Mouse (Mus musculus) left cerebral cortex, adult 8-10 months (tissue): ENCODE results near the gene Tbc1d10b. TPM values are rescaled to one million over a fixed set of nuclear protein-coding genes. Genes with fewer than 3 reads are reported as not detected.
A peak's percentile ranks its signal among the peaks of the same experiment; 100 is the strongest.
"Not testable (repeated sequence)": the region's sequence is repeated elsewhere in the genome, so short reads cannot be mapped to it uniquely, and the experiment has no call there.

Experiments used
- DNase-seq, 2 experiments: peaks; one replicate each; pipeline ENCODE4 v3.0.0; 2022; ENCODE audit warnings: low spot score in 2 of 2
- total RNA-seq, 4 experiments: library from RNA; stranded (reverse); gene quantifications; 2 replicates each; pipeline ENCODE4 v1.2.4; 2022

The Tbc1d10b gene
- total RNA-seq, 4 experiments from 2014 or later, result 89.4 to 105 (median 96.9) TPM

DNA sequence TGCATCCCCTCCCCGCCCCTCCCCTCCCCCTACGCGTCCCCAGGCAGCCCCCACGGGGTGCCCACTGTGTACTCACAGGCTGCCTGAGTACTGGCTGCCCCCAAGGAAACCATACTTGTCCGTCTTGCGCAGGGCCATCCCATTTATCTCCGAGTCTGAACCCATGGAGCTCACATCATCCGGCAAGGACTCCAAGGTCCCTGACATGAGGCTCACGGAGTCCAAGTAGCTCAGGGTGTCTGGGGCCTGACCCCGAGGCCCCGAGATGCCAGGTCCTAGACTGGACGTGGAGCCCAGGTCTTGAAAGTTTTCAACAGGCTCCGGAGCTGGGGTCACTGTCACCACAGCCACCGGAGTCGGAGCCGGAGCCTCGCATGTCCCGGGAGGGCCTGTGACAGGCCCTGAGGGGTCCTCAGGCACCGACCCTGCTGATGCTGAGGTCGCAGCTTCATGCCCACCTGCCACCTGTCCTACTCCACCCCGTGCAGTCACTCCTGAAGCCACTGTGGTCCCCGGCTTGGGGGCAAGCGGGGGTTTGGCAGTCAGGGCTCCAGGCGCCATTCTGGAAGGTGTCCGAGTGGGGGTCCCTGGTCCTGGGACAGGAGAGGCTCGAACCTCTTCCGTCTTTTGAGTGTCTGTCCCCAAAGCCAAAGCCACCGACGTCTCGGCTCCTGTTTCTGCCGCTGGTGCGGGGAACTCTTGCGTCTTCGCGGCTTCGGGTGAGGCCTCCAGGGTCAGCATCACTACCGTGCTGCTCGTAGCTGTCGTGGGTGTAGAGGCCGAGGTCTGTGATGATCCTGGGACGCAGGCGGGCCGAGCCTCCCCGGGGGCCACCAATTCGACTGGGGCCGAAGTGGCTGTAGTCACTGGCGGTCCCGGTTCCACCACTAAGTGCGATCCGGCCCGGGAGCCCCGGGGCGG is 634 bp downstream of the Tbc1d10b start:
- DNase-seq, result no peak

DNA sequence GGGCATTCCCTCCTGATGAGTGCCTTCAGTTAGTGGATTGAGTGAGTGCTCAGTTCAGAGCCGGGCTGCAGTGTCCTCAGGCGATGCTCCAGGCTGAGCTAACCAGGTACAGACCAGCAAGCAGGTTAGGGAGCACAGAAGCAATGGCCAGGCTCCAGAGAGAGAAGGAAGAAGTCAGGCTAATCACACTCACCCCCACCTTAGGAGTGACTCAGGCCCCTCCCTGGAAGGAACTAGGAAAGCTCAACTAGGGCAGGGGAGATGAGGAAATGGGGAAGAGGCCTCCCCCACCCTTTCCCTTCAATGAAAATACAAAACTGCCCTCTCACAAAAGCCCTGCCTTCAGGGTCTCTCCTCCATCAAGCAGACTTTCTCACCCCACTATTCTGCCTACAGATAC is 1.7 kb downstream of the Tbc1d10b start:
- DNase-seq, result no peak

DNA sequence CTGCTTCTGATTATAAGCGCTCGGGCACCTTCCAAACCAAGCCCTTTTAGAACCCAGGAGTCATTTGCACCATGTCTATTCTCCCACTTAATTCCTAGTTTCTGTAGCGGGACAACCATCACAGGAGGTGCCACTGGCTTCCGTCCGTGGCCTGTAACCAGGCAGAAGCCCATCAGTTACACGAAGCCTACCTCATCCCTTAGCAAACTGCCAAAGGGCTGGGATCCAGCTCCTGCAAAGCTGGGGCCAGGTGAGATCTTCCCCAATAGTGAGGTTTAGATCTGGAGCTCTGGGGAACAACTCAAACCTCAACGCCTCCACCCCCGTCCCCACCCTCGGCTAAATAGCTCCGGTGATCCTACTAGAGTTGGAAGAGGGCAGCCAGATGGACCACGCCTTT is 11.8 kb downstream of the Tbc1d10b start:
- no peak for DNase-seq

DNA sequence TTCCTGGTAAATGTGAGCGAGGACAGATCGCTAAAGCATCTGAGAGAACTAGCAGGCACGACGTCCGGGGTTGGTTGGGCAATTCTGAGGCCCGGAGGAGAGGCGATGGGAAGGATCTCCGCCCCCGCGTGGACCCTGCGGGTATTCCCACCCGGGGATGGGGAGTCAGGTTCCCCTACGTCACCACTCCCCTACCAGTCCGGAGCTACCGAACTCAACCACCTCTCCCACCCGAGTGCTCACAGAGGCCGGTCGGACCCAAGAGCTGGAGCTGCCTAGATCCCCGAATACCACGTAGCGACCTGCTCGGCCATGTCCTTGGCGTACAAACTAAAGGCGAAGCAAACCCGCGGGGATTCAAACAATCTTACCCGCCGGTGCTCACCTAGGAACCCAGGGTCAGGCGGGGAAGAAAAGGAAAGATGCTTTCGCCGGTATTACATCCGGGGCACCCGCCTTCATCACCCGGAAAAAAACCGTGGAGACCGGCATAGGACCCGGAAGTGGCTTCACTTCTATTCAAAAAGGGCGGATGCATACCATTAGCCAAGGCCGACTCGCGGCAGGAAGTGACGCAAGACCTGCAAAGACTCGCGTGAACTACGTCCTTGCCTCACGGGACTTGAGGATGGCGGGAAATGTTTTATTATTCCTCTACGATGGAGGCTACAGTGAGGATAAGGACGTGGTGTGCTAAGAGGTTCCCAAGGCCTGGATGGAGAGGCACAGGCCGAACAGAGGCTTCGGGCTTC is 12.5 kb downstream of the Tbc1d10b start, which contains the start of gene Cd2bp2:
TSS of gene Cd2bp2 (minus strand) at position 507 of the 752 bp plus-strand sequence.
- peak; percentile 90 to 97 for DNase-seq

DNA sequence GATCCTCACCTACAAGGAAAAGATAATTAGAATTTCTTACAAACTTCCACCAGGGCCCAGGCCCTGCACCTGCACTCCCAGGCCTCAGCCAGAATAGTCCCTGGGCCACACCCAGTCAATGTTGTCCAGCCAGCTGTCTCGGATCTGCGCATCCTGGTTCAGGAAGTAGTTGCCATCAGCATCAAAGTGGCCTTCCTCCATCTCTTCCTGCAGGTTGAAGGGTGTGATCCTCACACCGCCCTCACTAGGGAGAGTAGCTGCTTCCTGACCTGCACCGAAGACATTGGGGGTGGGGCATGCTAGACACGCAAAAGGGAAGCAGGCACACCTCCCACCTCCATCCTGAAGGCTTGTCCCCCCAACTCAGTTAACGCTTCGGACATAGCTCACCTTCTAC is 13.6 kb downstream of the Tbc1d10b start:
- DNase-seq, result no peak

DNA sequence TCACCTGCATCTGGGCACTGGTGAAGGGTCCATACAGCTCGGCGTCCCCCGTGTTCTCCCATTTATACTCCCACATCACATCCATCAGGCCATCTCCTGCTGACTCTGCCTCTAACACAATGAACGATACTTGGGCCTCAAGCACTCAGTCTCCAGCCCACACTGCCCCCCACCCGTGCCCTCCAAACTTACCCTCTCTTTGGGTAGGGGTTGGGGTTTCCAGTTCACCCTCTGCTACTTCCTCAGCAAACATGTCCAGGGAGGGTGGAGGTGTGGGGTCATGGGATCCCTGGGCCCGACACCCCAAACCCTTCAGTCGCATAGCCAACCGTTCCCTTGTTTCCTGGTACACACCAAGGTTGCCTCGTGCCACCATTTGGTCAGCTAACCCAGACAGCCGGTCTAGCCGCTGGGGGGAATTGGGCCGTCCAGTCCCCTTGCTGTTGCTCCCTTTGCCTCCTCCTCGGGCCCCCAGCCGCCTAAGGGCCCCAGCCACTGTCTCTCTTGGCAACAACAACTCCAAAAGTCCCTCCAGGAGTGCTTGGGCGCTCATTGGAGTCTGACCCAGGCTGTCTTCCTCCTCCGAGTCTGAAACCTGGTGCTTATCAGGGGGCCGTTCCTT is 14.1 kb downstream of the Tbc1d10b start:
- no peak for DNase-seq

DNA sequence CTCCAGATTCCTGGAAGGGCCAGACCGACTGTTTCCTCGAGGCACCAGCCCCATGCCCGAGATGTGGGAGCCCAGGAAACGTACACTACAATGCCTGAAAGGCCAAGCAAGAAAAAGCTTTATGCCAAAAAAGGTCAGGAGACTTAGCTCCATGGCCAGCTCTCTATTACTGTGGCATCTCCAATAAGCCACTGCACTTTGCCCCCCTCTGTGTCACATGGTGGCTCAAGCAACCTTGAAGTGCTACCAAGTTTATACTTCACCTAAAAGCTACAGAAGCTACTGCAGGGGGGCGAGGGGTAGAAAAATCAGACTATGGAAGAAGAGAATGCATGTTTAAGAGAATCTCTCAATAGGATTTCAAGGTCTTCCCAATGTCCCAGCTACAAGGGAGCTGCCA is 15.3 kb downstream of the Tbc1d10b start:
- DNase-seq, result no peak

DNA sequence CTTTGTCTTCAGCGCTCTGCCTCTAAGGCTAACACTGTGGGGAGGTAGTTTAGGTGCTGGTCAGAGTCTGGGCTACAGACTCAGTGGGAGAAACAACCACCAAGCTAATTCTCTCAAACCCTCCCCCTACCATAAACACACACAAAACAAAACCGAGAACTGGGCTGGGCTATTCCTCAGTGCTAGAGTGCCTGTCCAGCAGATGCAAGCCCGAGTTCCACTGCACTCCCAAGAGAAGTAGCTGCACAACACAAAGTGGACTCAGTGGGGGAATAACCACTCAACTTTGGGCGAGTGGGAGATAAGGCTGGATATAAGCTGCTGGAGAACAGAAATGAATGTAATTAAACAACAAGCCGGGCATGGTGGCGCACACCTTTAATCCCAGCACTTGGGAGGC is 17.6 kb downstream of the Tbc1d10b start:
- no peak for DNase-seq

DNA sequence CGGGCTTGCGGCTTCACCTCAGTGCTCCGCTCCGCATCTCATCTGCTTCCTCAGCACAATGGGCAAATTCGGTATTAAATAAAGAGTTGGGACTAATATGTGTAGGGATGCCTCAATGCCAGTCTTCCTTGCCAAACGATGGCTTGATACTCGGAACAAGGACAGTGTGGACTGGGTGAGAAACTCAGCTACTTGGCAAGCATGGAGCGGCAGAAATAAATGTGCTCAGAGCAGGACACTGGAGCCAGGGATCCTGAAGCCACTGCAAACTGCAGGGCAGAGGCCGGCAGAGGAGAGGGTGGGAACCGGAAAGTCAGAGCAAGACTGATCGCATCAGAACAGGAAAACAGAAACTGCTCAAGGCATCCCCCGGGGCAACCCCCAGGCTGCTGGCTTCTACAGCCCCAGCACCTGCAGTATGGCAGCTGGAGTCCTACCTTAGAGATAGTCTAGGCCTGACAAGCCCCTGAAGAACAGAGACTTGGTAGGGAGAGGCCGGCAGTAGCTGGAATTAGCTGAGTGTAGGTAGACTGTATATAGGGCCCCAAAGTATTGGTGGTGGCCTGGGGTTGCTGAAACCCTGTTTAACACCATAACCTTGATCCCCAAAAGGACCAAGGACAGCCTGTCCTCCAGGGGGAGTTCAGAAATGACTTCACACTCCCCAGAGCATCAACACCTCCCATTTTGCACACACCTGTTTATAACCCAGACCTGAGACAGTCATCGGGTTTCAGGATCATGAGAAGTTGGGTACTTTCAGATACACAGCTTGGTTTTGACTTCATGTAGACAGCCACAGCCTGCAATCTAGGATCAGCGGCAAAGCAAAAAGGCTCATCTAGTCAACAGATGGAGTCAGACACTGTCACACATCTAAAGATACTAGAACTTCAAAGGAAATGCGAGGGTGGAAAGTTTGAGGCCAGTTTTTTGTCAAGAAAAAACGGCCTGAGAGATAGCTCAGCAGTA is 19.7 kb downstream of the Tbc1d10b start:
- DNase-seq, result no peak

DNA sequence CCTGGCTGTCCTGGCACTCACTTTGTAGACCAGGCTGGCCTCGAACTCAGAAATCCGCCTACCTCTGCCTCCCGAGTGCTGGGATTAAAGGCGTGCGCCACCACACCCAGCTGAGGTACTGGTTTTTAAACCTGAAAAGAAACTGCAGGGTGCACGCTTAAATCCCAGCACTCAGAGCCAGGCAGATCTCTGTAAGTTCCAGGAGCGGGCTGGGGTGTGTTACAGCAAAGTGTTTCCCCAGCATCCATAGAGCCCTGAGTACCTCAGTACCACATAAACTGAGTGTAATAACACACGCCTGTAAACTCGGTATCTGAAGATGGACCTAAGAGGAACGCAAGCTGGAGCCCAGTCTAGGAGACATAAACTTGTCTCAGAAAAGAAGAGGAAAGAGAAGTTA is 20.9 kb downstream of the Tbc1d10b start:
- no peak for DNase-seq

DNA sequence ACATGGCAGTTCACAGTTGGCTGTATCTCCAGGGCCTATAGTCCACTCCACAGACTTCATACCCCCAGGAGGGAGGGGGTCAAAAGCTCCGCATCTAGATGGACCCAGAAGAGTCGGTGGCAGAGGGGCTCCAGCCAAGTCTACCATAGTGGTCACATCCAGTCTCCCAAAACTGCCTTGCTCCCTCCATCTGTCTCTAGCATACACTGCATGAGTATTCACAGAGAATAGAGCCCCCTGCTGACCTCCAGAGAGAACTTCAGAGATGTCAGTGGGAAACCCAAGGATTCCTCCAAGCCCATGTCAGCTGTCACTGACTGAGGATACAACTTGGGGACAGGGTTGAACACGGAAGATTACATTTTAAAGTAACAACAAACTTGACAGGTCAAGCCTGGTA is 22.7 kb downstream of the Tbc1d10b start:
- no peak for DNase-seq

DNA sequence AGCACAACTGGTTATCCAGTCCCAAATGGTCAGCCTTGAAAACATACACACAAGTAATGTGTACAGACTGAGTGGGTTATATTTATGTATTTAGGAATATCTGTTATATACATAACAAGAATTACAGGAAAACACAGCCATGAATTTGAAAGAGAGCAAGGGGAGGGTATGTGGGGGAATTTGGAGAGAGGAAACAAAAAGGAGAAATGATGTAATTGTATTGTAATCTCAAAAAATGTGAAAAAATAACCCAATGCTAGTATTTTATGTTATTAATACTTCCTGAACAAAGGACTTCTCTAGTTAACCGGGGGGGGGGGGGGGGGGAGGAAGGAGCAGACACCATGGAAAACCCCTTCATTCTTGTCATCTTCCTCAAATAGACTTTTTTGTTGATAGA is 23.5 kb downstream of the Tbc1d10b start:
- no peak for DNase-seq

DNA sequence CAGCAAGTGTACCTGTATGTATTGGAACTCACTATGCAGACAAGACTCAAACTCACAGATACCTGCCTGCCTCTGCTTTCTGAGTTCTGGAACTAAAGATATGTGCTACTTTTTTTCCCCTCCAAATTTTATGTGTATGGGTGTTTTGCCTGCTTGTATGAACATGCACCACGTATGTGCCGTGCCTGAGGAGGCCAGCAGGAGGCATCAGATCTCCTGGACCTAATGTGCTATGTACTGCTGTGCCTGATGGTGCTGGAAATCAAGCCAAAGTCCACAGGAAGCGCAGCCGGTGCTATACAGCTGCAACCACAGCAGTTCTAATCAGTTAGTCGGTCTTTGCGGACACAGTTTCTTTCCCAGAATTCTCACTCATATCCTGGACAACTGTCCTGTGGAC is 24.4 kb downstream of the Tbc1d10b start:
- DNase-seq, result no peak

DNA sequence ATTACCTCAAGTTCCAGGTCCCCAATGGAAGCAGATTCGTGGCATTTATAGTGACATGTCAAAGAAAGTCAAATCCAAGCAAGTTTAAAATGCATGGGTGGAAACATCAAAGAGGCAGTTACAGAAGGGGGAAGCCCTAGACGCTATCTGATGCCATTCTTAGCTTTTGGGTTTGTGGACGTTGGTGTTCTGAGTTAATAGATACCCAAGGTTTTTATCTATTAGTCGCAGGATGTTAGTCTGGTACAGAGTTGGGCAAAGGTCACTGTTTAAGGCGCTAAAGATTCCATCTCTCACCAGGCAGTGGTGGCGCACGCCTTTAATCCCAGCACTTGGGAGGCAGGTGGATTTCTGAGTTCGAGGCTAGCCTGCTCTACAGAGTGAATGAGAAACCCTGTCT is 24.9 kb downstream of the Tbc1d10b start:
- DNase-seq, result no peak

DNA sequence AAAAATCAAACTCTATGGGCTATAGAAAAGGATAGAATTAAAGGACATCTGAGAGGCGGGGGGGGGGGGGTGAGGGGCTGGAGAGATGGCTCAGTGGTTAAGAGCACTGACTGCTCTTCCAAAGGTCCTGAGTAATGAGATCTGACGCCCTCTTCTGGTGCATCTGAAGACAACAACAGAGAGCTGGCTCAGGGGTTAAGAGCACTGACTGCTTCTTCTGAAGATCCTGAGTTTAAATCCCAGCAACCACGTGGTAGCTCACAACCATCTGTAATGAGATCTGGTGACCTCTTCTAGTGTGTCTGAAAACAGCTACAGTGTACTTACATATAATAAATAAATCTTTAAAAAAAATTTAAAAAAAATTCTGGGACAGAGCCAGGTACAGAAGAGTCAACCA is 26.5 kb downstream of the Tbc1d10b start:
- not testable (repeated sequence) for DNase-seq

DNA sequence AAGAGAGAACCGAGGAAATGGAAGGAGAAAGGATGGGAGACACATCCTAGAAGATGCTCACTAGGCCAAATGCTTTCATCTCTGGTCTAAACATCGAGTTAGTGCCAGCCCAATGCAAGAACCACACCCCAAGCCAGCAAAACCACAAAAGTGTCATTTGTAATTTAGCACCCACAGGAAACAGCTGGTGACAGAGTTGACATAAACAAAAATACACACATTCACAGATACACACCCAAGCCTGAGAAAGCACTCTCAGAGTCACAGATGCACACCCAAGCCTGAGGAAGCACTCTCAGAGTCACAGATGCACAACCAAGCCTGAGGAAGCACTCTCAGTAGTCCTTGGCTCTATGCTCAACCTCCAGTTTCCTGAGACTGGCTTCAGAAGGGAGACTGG is 27.5 kb downstream of the Tbc1d10b start:
- DNase-seq, result no peak

DNA sequence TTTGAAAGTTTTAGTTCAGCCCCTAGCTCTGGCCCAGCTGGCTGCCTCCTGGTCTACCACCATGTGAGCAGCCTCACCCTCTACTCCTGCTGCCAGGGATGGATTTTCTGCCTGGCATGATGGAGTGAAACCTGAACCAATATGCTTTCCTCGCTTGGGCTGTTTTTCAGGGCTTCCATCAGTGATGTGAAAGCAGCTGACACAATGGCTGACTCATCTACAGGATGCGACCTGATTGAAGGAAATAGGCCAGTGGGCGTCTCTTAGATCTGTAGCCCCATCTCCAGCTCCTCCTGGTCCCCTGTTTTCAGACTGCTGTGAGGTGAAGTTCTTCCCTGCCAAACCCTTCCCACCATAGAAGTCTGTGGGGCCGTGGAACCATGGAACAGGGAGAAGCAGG is 31.3 kb downstream of the Tbc1d10b start:
- DNase-seq, result no peak

DNA sequence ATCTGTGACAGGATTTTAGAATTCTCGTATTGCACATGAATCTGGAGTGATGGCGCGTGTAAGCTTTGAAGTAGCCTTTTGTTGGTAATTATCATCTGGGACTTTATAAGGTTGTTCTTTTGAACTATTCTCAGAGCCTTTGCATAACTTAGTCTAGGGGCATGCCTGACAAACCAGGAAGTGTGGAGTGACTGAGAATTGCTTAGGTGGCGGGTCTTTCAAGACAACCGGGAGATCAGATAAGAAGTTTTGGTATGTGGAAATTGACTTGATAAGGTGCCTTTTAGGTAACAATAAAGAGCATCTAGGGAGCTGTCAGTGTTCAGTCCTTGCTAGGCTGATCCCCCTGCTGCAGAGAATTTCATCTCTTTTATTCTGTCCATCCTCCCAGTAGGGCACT is 41.8 kb downstream of the Tbc1d10b start:
- no peak for DNase-seq

DNA sequence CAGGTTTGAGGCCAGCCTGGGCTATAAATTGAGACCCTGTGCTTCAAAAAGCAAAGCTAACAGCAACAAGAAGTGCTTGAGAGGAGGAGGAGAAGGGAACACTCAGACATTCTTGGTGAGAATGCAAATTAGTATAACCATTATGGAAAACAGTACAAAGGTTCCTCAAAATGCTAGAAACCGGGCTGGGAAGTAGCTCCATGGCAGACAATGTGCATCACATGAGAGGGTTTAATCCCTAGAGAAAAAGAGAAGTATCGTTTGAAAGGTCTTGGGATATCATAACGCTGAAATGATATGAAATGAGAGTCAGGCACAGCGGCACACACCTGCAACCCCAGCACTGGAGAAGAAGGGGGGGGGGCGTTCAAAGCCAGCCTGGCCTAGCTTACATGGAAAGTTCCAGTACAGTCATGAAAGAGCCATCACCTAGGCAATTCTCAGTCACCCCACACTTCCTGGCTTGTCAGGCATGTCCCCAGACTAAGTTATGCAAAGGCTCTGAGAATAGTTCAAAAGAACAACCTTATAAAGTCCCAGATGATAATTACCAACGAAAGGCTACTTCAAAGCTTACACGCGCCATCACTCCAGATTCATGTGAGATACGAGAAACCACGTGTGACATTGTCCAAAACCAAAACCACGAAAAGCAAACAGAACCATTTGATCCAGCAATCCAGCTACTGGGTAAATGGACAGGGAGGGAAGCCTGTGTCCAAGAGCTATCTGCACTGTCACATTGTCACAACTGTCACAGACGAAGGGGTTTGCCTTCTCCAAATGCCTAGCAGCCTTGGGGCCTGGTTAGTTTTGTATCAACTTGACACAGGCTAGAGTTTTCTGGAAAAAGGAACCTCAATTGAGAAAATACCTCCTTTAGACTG is 42.4 kb downstream of the Tbc1d10b start:
- no peak for DNase-seq

DNA sequence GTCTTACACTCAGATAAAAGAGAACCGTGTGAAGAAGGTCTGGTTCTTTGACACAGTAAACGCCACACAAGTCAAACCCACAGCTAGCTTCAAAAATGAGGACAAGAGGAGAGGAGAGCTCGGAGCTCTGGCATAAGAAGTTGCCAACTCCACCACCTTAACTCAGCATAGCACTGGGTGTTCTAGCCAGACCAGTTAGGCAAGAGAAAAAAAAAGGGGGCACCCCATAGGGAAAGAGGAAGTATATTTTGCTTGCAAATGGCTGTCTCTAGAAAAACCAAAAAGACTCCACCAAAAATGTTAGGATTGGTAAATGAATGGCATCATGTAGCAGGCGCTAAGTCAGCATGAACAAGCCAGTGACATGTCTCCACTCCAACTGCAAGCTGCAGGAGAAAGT is 44.3 kb downstream of the Tbc1d10b start:
- DNase-seq, result no peak
